17 mouse cellular contexts compared by ENCODE assay signal in genomic region chr15:80521661-80522388, GRCm38 (mm10). TPM values are rescaled to one million over a fixed set of nuclear protein-coding genes. Genes with fewer than 3 reads are reported as not detected.
DNase-seq lines count a peak whose midpoint lies in the region; ATAC-seq lines count a peak whose summit lies in the region.
"Had no signal": no experiment of that assay in that cellular context is flagged by ENCODE, and none has a peak within 500 bp of the region (broad histone marks: within the 10 kb centered on the region; RNA-seq: fewer than 3 reads in every experiment).

No protein-coding gene starts in this region.

- H3K36me3 ChIP-seq in hindbrain, embryonic 10.5 days, result no peaks in the 10 kb centered on the region
- H3K36me3 ChIP-seq in hindbrain, embryonic 13.5 days, result no peaks in the 10 kb centered on the region
- no peaks in the 10 kb centered on the region for H3K36me3 ChIP-seq in megakaryocyte, embryonic 14.5 days (replicated peaks; ENCODE audit: low read length)
- H3K36me3 ChIP-seq in neural tube, embryonic 15.5 days, result no peaks in the 10 kb centered on the region

- peak overlapping the region; percentile 9; the same call in 1 of the 2 replicates for H3K27ac ChIP-seq in hindbrain, embryonic 10.5 days
- H3K27ac ChIP-seq in hindbrain, embryonic 13.5 days, result no peak overlapping the region
- H3K27ac ChIP-seq in neural tube, embryonic 15.5 days (replicated peaks), result no peak overlapping the region

- H3K27me3 ChIP-seq in hindbrain, embryonic 10.5 days (ENCODE audit: insufficient read depth, poor library complexity, severe bottlenecking), result no peaks in the 10 kb centered on the region
- H3K27me3 ChIP-seq in hindbrain, embryonic 13.5 days, result no peaks in the 10 kb centered on the region
- no peaks in the 10 kb centered on the region for H3K27me3 ChIP-seq in megakaryocyte, embryonic 14.5 days (replicated peaks)
- no peaks in the 10 kb centered on the region for H3K27me3 ChIP-seq in neural tube, embryonic 15.5 days (replicated peaks)

- ATAC-seq in hindbrain, embryonic 13.5 days (ENCODE audit: low FRiP score), result no peak
- no peak for ATAC-seq in megakaryocyte, adult 5-6 weeks (ENCODE audit: poor library complexity, severe bottlenecking)
- ATAC-seq in neural tube, embryonic 15.5 days (ENCODE audit: low FRiP score), result no peak
- ATAC-seq: inflammation-experienced regulatory T-cells, adult 6 months had no signal

- no peak overlapping the region for H3K9ac ChIP-seq in hindbrain, embryonic 13.5 days
- no peak overlapping the region for H3K9ac ChIP-seq in neural tube, embryonic 15.5 days (replicated peaks)

- no peak overlapping the region for H3K4me3 ChIP-seq in hindbrain, embryonic 10.5 days
- no peak overlapping the region for H3K4me3 ChIP-seq in hindbrain, embryonic 13.5 days
- peak overlapping the region; percentile 50 for H3K4me3 ChIP-seq in megakaryocyte, embryonic 14.5 days (replicated peaks)
- H3K4me3 ChIP-seq in neural tube, embryonic 15.5 days (replicated peaks), result no peak overlapping the region

- no peak overlapping the region for H3K4me2 ChIP-seq in hindbrain, embryonic 13.5 days
- H3K4me2 ChIP-seq in neural tube, embryonic 15.5 days, result no peak overlapping the region

- no peaks in the 10 kb centered on the region for H3K9me3 ChIP-seq in hindbrain, embryonic 10.5 days
- H3K9me3 ChIP-seq in hindbrain, embryonic 13.5 days, result no peaks in the 10 kb centered on the region
- no peaks in the 10 kb centered on the region; the same call in 1 of the 2 replicates for H3K9me3 ChIP-seq in megakaryocyte, embryonic 14.5 days
- no peaks in the 10 kb centered on the region for H3K9me3 ChIP-seq in neural tube, embryonic 15.5 days (replicated peaks)

- peaks cover 9% of the 10 kb centered on the region for H3K4me1 ChIP-seq in hindbrain, embryonic 10.5 days (replicated peaks)
- H3K4me1 ChIP-seq in hindbrain, embryonic 13.5 days (replicated peaks), result peaks cover 12% of the 10 kb centered on the region
- H3K4me1 ChIP-seq in megakaryocyte, embryonic 14.5 days, result peaks cover 44% of the 10 kb centered on the region
- peaks cover 12% of the 10 kb centered on the region; the same call in 1 of the 2 replicates for H3K4me1 ChIP-seq in neural tube, embryonic 15.5 days

- DNase-seq in hindbrain, embryonic 10.5 days (ENCODE audit: low spot score), result peak; percentile 13
- DNase-seq in kidney, postnatal 36 days, result peak; percentile 53 to 58
- no peak for DNase-seq in left cerebral cortex, postnatal 14 days (ENCODE audit: low spot score in 2 of 2)
- no peak for DNase-seq in embryo, embryonic 11 days
- DNase-seq: heart, postnatal 36 days; right cerebral cortex, adult 18-20 months; thymus, postnatal 14 days had no signal

- WGBS in hindbrain, embryonic 10.5 days, result 52% methylated on average over 10 of the region's 10 CpGs
- 60% methylated on average over 9 of the region's 10 CpGs for WGBS in hindbrain, embryonic 13.5 days
- 62% methylated on average over 10 of the region's 10 CpGs for WGBS in neural tube, embryonic 15.5 days

- intact Hi-C loops in left cerebral cortex, postnatal 14 days (cut with DNase I), result no loop called here

RNA-seq across cellular contexts. Expression of gene Enthd1, which starts 43.1 kb away (rescaled TPM):
- polyA plus RNA-seq in hindbrain, embryonic 10.5 days (2016; fragmentation: Nextera tagmentation; extraction: Ambion mirVana), result not detected in 2 replicates
- not detected in 2 replicates for polyA plus RNA-seq in hindbrain, embryonic 13.5 days (2015; fragmentation: Nextera tagmentation; extraction: Ambion mirVana)
- not detected in 2 replicates for polyA plus RNA-seq in megakaryocyte, embryonic 14.5 days (2012; ENCODE audit: insufficient read depth, low replicate concordance)
- 0.11 TPM in 1 of 2 replicates, not detected in the other for total RNA-seq in megakaryocyte, adult 5-6 weeks (2015)
- 0.18 TPM in 1 of 2 replicates, not detected in the other for total RNA-seq in megakaryocyte, adult 5-6 weeks (2017)
- 0.08 TPM in 1 of 2 replicates, not detected in the other for polyA plus RNA-seq in neural tube, embryonic 15.5 days (2015; fragmentation: Nextera tagmentation; extraction: Ambion mirVana)
- under 1 TPM in 1 of 2 experiments, not detected in 1; 0.15 TPM for total RNA-seq in left cerebral cortex, postnatal 14 days (2021)
- total RNA-seq: granulocyte monocyte progenitor cell, adult 5-6 weeks; heart, postnatal 36 days; layer of hippocampus, postnatal 14 days; liver, adult 2 months; midbrain, postnatal 0 days had no signal
- polyA plus RNA-seq: liver, adult 2 months; midbrain, postnatal 0 days; neural tube, embryonic 14.5 days had no signal

RNA-seq across cellular contexts. Expression of gene Grap2, which starts 50.6 kb away (rescaled TPM):
- 1.3 and 2.0 TPM in 2 replicates for polyA plus RNA-seq in hindbrain, embryonic 10.5 days (2016; fragmentation: Nextera tagmentation; extraction: Ambion mirVana)
- 0.97 and 1.3 TPM in 2 replicates for polyA plus RNA-seq in hindbrain, embryonic 13.5 days (2015; fragmentation: Nextera tagmentation; extraction: Ambion mirVana)
- polyA plus RNA-seq in megakaryocyte, embryonic 14.5 days (2012; ENCODE audit: insufficient read depth, low replicate concordance), result 136 and 290 TPM in 2 replicates
- 3.6 and 4.3 TPM in 2 replicates for total RNA-seq in megakaryocyte, adult 5-6 weeks (2015)
- total RNA-seq in megakaryocyte, adult 5-6 weeks (2017), result 7.3 and 7.4 TPM in 2 replicates
- 0.35 and 4.8 TPM in 2 replicates for polyA plus RNA-seq in neural tube, embryonic 15.5 days (2015; fragmentation: Nextera tagmentation; extraction: Ambion mirVana)
- total RNA-seq in left cerebral cortex, postnatal 14 days (2021), result 1 to 10 TPM in 1 of 2 experiments, under 1 TPM in 1; 0.87 to 1.0 TPM

Comparison
In these comparisons a context has a peak if more than half of its experiments do, and no peak if none do; other contexts are left out.
1. DNase-seq: peak in hindbrain, embryonic 10.5 days (single experiment) and kidney, postnatal 36 days (2 of 2); none in left cerebral cortex, postnatal 14 days (0 of 2) and embryo, embryonic 11 days (single experiment).
2. RNA of gene Grap2, which starts 50.6 kb away (polyA plus RNA-seq): 136 to 290 TPM in megakaryocyte, embryonic 14.5 days; 1.3 to 2.0 TPM in hindbrain, embryonic 10.5 days, 0.97 to 1.3 TPM in hindbrain, embryonic 13.5 days and 0.35 to 4.8 TPM in neural tube, embryonic 15.5 days; every median in the first group is over 10 times any median in the second.